Mouse (Mus musculus): ENCODE data around the gene Hist1h2ad. TPM values are rescaled to one million over a fixed set of nuclear protein-coding genes. Genes with fewer than 3 reads are reported as not detected.
"Not testable (repeated sequence)": the region's sequence is repeated elsewhere in the genome, so short reads cannot be mapped to it uniquely, and the experiment has no call there.

The Hist1h2ad gene
- polyA plus RNA-seq, 1 experiment from 2014 or later, result not detected

DNA sequence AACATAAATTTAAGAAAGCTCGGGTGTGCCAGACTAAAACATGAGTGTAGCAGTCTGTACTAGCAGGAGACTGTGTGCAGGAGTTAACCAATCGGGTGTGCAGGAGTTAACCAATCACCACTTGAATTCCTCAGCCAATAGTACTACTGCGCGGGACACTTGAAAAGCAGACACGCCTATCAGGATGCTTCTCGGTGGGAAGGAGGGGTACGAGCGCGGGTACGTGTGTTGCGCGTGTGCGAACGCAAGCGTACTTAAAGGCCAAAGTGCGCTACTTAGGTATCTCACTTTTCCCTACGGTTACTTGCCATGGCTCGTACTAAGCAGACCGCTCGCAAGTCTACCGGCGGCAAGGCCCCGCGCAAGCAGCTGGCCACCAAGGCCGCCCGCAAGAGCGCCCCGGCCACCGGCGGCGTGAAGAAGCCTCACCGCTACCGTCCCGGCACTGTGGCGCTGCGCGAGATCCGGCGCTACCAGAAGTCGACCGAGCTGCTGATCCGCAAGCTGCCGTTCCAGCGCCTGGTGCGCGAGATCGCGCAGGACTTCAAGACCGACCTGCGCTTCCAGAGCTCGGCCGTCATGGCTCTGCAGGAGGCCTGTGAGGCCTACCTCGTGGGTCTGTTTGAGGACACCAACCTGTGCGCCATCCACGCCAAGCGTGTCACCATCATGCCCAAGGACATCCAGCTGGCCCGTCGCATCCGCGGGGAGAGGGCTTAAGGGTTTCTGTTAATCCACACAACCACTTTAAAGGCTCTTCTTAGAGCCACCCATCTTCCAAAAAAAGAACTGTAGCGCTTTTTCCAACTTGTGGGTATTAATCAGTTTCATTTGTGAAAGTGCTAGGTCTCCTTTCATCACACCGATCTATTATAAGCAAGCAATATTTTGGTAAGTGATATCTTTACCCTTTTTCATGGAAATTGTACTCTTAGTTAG is 38.8 kb upstream of the Hist1h2ad start, which contains the start of gene Hist1h3g:
TSS of gene Hist1h3g (plus strand) at position 286 of the 939 bp plus-strand sequence.
- under 1% methylated on average over 22 of the region's 62 CpGs for WGBS (ENCODE audit: missing documents)
- H3K36me3 ChIP-seq (ENCODE audit: inconsistent target); H3K79me2 ChIP-seq (ENCODE audit: inconsistent target): not testable (repeated sequence)
- H3K27ac ChIP-seq, result peak within 1 kb of the TSS; percentile 89
- peak within 1 kb of the TSS; percentile 41 for H3K4me3 ChIP-seq (ENCODE audit: inconsistent target)

- Histone ChIP-seq H3K27ac (peak overlapping the region; percentile 51), H3K4me3 (ENCODE audit: inconsistent target) (peak overlapping the region; percentile 39), H3K36me3 (ENCODE audit: inconsistent target) (no peaks in the 10 kb centered on the region), H3K79me2 (ENCODE audit: inconsistent target) (no peaks in the 10 kb centered on the region)
- WGBS (ENCODE audit: missing documents), result 45% methylated on average over 7 of the region's 7 CpGs
Observed at GRCm38 (mm10) chr13:23536076-23536822, 37.9 kb upstream of the Hist1h2ad start.

DNA sequence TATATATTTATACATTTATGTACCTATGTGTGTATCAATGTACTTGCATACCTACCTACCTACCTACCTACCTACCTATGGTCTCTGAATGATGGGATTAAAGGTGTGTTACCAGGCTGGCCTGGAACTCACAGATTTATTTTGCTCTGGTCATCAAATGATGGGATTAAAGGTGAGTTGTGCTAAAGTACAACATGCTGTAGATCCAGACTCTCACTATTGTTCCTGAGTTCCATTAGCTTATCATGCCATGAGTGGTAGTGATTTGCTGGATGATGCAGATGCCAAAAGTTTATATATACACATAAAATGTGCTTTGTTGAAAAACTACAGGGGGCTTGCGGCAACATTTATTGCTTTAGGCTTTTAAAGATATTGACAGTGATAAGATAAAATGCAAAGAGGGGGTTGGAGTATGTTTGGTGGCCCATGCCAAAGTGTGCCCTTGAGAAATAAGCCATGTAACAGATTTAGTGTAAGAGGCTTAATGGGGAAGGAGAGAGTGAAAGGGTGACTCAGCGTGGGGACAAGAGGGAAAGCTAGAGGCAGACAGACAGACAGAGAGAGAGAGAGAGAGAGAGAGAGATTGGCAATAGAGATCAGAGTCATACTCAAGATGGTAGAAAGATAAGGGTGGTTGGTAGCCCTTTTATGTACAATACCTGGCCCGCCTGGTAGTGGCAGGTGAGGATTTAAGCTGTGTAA is 37.0 kb upstream of the Hist1h2ad start:
- Histone ChIP-seq H3K79me2 (ENCODE audit: inconsistent target) (no peaks in the 10 kb centered on the region), H3K27ac (peak overlapping the region; percentile 51; the same call in 1 of the 2 replicates), H3K36me3 (ENCODE audit: inconsistent target) (no peaks in the 10 kb centered on the region), H3K4me3 (ENCODE audit: inconsistent target) (peak overlapping the region; percentile 39; the same call in 1 of the 2 replicates)
- 75% methylated on average over 2 of the region's 3 CpGs for WGBS (ENCODE audit: missing documents)

DNA sequence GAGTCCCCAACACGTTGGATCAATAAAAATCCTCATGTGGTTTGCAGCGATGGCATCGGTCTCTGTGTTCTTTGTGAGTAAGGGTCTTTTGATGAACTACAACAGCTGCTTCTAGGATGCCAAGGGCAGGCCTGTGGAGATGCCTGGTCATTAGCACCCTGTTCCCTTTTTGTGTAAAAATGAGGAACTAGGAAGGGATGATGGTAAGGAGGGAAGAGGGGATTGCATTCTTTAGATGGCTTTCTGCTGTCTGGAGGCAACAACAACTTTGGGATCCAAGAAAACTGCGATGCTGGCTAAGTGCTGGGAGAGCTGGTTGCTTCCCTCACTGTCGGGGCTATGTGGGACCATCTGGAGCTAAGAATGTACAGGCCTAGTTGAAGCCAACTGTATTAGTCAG is 35.9 kb upstream of the Hist1h2ad start:
- H3K4me3 ChIP-seq (ENCODE audit: inconsistent target), result no peak overlapping the region
- 79% methylated on average over 5 of the region's 5 CpGs for WGBS (ENCODE audit: missing documents)

GRCm38 (mm10) chr13:23539821-23540220 is 34.4 kb upstream of the Hist1h2ad start:
- no CpG with 5 or more reads among the region's 1 CpGs for WGBS (ENCODE audit: missing documents)
- H3K36me3 ChIP-seq (ENCODE audit: inconsistent target); H3K27ac ChIP-seq; H3K4me3 ChIP-seq (ENCODE audit: inconsistent target); H3K79me2 ChIP-seq (ENCODE audit: inconsistent target): not testable (repeated sequence)

More for the DNA sequence above, 35.9 kb upstream of the Hist1h2ad start:
- no peaks in the 10 kb centered on the region for H3K36me3 ChIP-seq (ENCODE audit: inconsistent target)
- H3K79me2 ChIP-seq (ENCODE audit: inconsistent target), result no peaks in the 10 kb centered on the region
- no peak overlapping the region; the same call in 1 of the 2 replicates for H3K27ac ChIP-seq

- 60% methylated on average over 1 of the region's 3 CpGs for WGBS (ENCODE audit: missing documents)
- Histone ChIP-seq H3K4me3 (ENCODE audit: inconsistent target) (peak overlapping the region; percentile 43; the same call in 1 of the 2 replicates), H3K79me2 (ENCODE audit: inconsistent target) (no peaks in the 10 kb centered on the region), H3K27ac (no peak overlapping the region), H3K36me3 (ENCODE audit: inconsistent target) (no peaks in the 10 kb centered on the region)
Observed at GRCm38 (mm10) chr13:23541497-23541896, 32.7 kb upstream of the Hist1h2ad start.

- Histone ChIP-seq H3K27ac (peak overlapping the region; percentile 84), H3K4me3 (ENCODE audit: inconsistent target) (peak overlapping the region; percentile 43)
- WGBS (ENCODE audit: missing documents), result 0% methylated on average over 2 of the region's 3 CpGs
- not testable (repeated sequence) for H3K79me2 ChIP-seq (ENCODE audit: inconsistent target); H3K36me3 ChIP-seq (ENCODE audit: inconsistent target)
Observed at GRCm38 (mm10) chr13:23542225-23542980, 31.8 kb upstream of the Hist1h2ad start.

DNA sequence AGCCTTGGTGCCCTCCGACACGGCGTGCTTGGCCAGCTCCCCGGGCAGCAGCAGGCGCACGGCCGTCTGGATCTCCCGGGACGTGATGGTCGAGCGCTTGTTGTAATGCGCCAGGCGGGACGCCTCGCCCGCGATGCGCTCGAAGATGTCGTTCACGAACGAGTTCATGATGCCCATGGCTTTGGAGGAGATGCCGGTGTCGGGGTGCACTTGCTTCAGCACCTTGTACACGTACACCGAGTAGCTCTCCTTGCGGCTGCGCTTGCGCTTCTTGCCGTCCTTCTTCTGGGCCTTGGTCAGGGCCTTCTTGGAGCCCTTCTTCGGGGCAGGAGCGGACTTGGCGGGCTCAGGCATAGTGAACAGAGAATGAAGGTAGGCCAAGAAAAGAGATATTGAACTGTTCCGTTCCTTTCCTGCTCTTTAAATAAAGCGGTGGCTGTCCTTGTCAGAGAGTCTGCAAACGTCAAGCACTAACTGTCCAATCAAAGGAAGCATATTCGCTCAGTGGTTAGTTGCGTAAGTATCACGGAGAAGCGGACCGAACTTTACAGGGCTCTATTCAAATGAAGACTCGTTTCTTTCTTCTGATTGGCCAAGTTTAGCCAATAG is 31.1 kb upstream of the Hist1h2ad start, which contains the start of gene Hist1h2bh:
TSS of gene Hist1h2bh (minus strand) at position 394 of the 609 bp plus-strand sequence.
- H3K27ac ChIP-seq, result peak within 1 kb of the TSS; percentile 84

DNA sequence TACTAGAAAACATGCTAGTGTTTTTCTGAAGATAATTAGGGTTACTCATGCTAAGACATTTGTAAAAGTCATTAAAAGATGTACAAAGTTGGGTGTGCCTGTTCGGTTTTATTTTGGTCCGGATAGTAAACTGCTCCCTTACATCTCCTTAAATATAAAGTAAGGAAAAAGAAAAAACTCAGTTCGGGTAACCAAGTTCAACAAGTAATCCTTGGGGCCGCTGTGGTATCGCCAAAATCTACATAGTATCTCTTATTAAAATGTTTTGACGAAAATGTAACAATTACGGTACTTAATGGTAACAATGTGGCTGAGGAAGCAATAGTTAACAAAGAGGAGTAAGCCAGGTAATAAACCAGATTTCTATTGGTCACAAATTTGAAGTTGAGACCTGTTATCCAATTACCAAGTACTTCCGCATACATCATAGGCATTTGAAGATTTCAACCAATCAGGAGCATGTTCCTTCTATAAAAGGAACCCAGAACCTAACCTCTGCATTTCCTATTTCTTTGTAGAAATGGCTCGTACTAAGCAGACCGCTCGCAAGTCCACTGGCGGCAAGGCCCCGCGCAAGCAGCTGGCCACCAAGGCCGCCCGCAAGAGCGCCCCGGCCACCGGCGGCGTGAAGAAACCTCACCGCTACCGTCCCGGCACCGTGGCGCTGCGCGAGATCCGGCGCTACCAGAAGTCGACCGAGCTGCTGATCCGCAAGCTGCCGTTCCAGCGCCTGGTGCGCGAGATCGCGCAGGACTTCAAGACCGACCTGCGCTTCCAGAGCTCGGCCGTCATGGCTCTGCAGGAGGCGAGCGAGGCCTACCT is 30.0 kb upstream of the Hist1h2ad start, which contains the start of gene Hist1h3f:
TSS of gene Hist1h3f (plus strand) at position 88 of the 822 bp plus-strand sequence.
- no peaks in the 10 kb centered on the region for H3K36me3 ChIP-seq (ENCODE audit: inconsistent target)
- H3K79me2 ChIP-seq (ENCODE audit: inconsistent target), result no peaks in the 10 kb centered on the region
- peak within 1 kb of the TSS; percentile 84 for H3K27ac ChIP-seq
- peak within 1 kb of the TSS; percentile 43 for H3K4me3 ChIP-seq (ENCODE audit: inconsistent target)
- WGBS (ENCODE audit: missing documents), result 0% methylated on average over 15 of the region's 45 CpGs

More for the DNA sequence above, 31.1 kb upstream of the Hist1h2ad start, which contains the start of gene Hist1h2bh:
- H3K36me3 ChIP-seq (ENCODE audit: inconsistent target); H3K79me2 ChIP-seq (ENCODE audit: inconsistent target): not testable (repeated sequence)
- WGBS (ENCODE audit: missing documents), result 2% methylated on average over 18 of the region's 42 CpGs
- H3K4me3 ChIP-seq (ENCODE audit: inconsistent target), result peak within 1 kb of the TSS; percentile 43

DNA sequence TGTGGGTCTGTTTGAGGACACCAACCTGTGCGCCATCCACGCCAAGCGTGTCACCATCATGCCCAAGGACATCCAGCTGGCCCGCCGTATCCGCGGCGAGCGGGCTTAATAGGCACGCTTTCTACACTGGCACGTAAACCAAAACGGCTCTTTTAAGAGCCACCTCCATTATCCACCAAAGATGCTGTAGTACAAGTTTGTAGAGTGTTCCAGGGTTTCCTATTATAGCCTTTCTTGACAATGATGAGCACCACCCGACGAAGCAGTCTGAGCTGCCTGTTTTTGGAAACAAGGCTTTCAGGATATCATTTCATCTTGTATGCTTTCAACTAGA is 29.4 kb upstream of the Hist1h2ad start:
- 0% methylated on average over 3 of the region's 14 CpGs for WGBS (ENCODE audit: missing documents)
- not testable (repeated sequence) for H3K27ac ChIP-seq; H3K36me3 ChIP-seq (ENCODE audit: inconsistent target); H3K79me2 ChIP-seq (ENCODE audit: inconsistent target); H3K4me3 ChIP-seq (ENCODE audit: inconsistent target)

GRCm38 (mm10) chr13:23546694-23547093 is 27.5 kb upstream of the Hist1h2ad start:
- H3K4me3 ChIP-seq (ENCODE audit: inconsistent target), result no peak overlapping the region
- 86% methylated on average over 5 of the region's 5 CpGs for WGBS (ENCODE audit: missing documents)
- H3K79me2 ChIP-seq (ENCODE audit: inconsistent target), result no peaks in the 10 kb centered on the region
- no peak overlapping the region for H3K27ac ChIP-seq
- H3K36me3 ChIP-seq (ENCODE audit: inconsistent target), result no peaks in the 10 kb centered on the region

DNA sequence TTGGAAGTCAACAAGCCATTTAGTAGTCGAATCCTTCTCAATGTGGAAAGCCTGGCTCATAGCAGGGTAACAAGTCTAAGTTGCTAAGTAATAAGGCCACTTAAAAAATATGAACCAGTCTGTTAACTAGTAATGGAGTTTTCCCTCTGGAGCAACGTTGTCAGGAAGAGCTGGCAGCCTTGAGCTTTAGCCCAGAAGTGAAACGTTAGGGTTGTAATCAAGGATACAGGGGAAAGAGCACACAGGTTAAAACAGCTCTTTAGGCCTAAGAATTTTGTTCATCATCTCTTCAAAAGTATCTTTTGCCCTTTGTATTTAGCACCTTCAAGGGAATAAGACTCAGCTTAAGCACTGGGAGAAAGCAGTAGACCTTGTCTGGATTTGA is 23.4 kb upstream of the Hist1h2ad start:
- Histone ChIP-seq H3K4me3 (ENCODE audit: inconsistent target) (peak overlapping the region; percentile 13; the same call in 1 of the 2 replicates), H3K27ac (peak overlapping the region; percentile 53), H3K79me2 (ENCODE audit: inconsistent target) (no peaks in the 10 kb centered on the region), H3K36me3 (ENCODE audit: inconsistent target) (no peaks in the 10 kb centered on the region)
- WGBS (ENCODE audit: missing documents), result 12% methylated on average over 3 of the region's 3 CpGs
